Mouse (Mus musculus): ENCODE results near the gene Macrod1. TPM values are rescaled to one million over a fixed set of nuclear protein-coding genes. Genes with fewer than 3 reads are reported as not detected.

The Macrod1 gene
- polyA plus RNA-seq (2012) = 13.8 and 18.3 TPM in 2 replicates

- no peak for TF ChIP-seq GATA1 (IDR thresholded peaks at IDR 0.05; ENCODE audit: low read length)
Measured at GRCm38 (mm10) chr19:7056248-7057087, at the start of gene Macrod1. Gene Macrod1, plus strand, starts transcription at chr19:7056810.

DNA sequence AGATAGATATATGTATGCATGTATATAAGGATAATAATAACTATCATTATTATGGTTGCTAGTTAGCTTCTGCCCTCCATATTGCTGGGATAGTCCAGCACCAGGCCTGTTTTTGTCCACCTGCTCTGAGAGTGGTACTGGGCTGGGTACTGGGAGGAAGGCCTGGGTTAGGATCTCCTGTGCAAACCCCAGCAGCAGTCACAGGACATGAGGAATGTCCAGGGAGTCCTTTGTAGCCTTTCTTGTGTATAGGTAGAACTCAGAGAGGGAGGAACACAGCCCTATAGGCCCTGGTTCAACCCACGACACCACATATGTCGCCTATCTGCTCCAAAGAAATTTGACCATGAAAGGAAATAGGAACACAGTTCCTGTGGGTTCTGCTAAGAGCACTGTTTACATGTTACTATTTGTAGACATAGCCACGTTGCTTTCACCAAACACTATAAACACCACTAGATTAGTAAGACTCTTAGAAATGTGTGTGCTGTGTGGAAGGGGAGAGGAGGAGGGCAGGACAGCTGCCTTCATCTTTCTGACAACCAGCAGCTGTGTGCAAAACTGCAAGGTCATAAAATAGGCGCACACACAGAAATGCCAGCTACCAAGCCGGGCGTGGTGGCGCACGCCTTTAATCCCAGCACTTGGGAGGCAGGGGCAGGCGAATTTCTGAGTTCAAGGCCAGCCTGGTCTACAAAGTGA, 49.6 kb upstream of the Macrod1 start:
- TF ChIP-seq GATA1 (IDR thresholded peaks at IDR 0.05; ENCODE audit: low read length) = no peak

DNA sequence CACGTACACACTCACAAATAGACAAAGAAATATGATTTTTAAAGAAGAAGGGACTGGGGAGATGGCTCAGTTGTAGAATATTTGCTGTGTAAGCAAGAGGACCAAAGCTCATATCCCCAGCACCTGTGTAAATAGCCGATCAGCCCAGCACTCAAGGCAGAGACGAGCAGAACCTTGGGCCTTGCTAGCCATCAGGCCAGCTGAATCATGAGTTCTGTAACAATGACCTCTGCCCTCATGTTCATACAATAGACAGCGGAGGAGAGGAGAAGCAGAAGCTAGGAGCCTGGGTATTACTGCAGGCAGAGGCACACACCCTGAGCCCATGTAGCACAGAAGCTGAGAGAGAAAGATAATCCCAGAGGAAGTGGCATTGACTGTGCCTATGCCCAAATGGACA, 44.2 kb upstream of the Macrod1 start:
- TF ChIP-seq GATA1 (IDR thresholded peaks at IDR 0.05; ENCODE audit: low read length) = no peak

- TF ChIP-seq GATA1 (IDR thresholded peaks at IDR 0.05; ENCODE audit: low read length) = no peak
Measured at GRCm38 (mm10) chr19:7013984-7014383, 42.6 kb upstream of the Macrod1 start.

DNA sequence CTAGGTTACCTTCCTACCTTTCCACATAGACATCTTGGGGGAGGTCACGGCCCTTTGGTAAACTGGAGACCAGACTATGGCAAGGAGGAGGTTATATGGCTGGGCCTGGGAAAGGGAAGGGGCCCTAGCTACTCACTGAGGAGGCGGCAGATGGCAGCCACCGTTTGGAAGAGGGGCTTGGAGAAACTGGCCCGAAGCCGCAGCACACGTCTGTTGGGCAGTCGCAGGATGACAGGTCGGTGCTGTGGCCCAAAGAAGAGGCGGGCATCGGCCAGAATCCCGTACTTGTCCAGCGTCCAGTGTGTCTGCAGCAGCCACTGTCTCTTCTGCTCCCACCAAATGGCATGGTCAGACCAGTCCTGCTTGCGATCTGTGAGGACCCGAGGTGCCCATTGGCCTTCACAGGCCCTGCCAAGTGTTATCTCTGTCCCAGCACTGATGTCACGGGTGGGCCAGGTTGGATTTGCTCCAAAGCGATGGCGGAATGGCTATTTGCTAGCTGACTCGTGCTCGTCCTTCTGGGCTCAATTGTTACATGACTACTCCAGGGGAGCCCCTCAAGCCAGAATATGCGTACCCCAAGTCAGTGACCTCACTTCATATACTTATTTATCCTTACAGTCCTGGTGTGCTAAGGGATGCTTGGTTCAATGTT, 42.0 kb upstream of the Macrod1 start:
- TF ChIP-seq GATA1 (IDR thresholded peaks at IDR 0.05; ENCODE audit: low read length) = no peak

GRCm38 (mm10) chr19:7017541-7018457, 38.8 kb upstream of the Macrod1 start:
- TF ChIP-seq GATA1 (IDR thresholded peaks at IDR 0.05; ENCODE audit: low read length) = peak; percentile 94

- no peak for TF ChIP-seq GATA1 (IDR thresholded peaks at IDR 0.05; ENCODE audit: low read length)
Measured at GRCm38 (mm10) chr19:7018546-7018945, 38.1 kb upstream of the Macrod1 start.

GRCm38 (mm10) chr19:7019191-7019590, 37.4 kb upstream of the Macrod1 start, which contains the start of gene Fermt3:
Gene Fermt3, minus strand, starts transcription at chr19:7019469.
- no peak for TF ChIP-seq GATA1 (IDR thresholded peaks at IDR 0.05; ENCODE audit: low read length)

GRCm38 (mm10) chr19:7020224-7020641, 36.4 kb upstream of the Macrod1 start:
- TF ChIP-seq GATA1 (IDR thresholded peaks at IDR 0.05; ENCODE audit: low read length) = no peak

DNA sequence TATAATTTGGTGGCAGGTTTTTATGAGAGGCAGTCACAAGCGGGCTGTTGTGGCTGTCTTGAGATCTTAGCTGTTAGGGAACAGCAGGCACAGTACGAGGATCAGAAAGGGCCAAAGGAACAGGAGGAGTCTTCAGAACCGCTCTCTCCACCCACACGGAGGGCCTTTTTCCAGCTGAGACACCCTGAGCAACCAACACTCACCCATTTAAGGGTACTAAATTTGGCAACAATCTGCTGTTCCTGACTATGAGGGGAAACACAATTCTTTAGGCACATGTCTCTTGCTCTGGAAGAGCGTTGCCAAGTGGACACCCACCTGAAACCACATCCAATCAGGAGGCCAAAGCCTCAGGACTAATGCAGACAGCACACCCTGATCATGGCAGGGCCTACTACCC, 27.1 kb upstream of the Macrod1 start:
- no peak for TF ChIP-seq GATA1 (IDR thresholded peaks at IDR 0.05; ENCODE audit: low read length)

DNA sequence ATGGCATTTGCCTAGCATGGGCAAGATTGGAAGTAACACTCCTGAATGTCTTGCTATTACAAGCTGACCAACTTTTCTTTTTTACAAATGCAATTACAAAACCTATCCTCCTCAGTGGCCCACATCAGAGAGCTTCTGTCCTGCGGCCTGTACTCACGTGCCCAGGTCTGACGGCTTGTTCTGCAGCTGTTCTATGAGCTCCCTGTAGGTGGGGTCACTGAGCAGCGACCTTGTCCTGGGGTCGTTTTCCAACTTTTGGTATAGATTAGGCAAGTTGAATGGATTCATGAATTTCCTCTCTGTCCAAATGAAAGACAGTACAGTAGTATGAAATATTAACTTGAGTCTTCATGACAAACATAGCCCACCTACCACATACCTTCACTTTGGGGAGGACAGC, 22.6 kb upstream of the Macrod1 start:
- TF ChIP-seq GATA1 (IDR thresholded peaks at IDR 0.05; ENCODE audit: low read length) = no peak

DNA sequence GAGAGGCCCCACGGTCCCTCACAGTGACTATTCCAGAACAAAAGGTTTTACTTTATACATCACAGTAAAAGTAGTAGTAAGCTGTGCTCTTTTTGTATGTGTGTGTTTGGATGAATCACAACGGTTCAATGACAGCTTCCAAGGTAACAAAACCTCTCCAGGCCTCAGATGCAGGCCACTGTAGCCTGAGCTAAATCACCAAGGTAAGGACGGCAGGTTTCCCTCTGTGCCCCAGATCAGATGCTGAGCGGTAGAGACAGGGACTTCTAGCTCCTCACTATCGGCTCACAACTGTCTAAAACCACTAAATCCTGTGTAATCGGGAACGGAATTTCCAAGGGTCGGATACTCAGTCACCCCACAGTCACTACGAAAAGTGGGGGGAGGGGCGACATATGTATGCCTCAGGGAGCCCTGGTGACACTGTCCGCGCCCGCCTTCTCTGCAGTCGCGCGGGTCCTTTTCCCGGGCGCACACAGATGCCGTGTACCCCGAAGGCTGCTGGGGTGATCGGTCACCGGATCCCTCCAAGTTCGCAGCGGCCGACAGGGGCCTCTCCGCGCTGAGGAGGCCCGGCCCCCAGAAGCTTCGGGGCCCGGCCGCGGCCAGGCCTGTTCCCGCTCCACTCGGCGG, 17.4 kb upstream of the Macrod1 start:
- no peak for TF ChIP-seq GATA1 (IDR thresholded peaks at IDR 0.05; ENCODE audit: low read length)

DNA sequence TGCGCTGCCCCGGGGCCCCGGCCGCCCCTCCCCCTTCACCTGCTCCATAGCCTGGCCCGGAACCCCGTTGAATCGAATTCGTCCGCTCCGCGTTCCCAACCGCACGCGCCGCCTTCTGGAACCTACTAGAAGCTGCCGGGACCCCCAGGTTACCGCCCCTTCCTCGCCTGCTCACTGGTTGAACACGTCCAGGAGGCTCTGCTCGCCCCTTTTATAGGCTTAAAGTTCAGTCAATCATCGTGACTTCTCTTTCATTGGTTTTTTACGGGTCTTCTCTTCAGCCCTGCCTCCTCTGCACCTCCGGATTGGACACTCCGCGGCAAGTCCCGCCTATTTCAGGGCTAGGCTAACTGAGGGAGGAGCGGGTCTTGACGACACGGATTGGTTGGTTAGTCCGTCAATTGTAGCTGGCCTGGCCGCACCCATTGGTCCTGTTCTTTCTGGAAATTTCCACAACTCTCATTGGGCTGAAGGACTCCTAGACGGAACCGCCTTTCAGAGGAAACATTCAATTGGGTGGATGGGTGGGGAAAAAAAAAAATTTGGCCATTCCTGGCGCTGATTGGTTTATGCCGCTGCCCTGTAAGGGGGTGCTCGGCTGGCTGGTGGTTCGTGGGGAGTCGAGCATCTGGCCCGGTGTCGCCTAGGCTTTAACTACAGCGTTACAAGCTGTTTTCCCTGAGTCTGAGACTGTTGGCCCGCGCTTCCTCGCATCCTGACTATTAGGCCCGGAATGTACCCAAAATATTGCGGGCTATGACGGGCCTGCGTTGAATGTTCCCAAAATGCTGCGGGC, 16.6 kb upstream of the Macrod1 start, which contains the start of gene Stip1:
Gene Stip1 (minus strand): TSS at position 127 of the 796 bp plus-strand sequence.
- TF ChIP-seq GATA1 (IDR thresholded peaks at IDR 0.05; ENCODE audit: low read length) = no peak
